Mouse (Mus musculus) bone marrow macrophage, adult 2 months (primary cell): ENCODE results near the gene Slc35d1.

Experiments used
- CTCF ChIP-seq: IDR thresholded peaks from 2 replicates; pipeline ENCODE4 v1.5.1; 2012; ENCODE audit warnings: low read depth, mild to moderate bottlenecking, low read length, moderate library complexity
- POLR2A ChIP-seq: IDR thresholded peaks from 2 replicates; pipeline ENCODE4 v1.6.1; 2012; ENCODE audit warnings: mild to moderate bottlenecking, low read depth, low read length, borderline replicate concordance

DNA sequence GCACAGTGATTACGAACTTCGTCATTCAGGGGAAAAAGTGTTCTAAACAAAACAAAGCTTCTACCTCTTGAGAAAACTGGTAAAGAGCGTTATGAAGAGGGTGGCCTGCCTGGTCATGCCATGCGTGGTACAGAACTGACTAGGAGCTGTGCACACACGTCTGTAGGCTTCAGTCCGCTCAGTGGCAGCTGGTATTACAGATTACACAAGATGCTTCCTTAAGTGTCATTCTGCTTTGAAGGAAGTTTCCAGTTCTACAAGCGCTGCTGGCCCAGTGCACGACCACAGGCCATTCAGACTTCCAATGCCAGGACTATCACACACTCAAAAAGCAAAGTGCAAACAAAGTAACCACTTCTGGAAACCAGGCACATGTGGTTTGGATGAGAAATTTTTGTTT is 17.6 kb downstream of the Slc35d1 start:
- TF ChIP-seq POLR2A (no peak), CTCF (no peak)
